Mouse (Mus musculus) megakaryocyte, adult 5-6 weeks (primary cell): ENCODE measurements around the gene Zfp114. TPM values are rescaled to one million over a fixed set of nuclear protein-coding genes. Genes with fewer than 3 reads are reported as not detected.
A peak's percentile ranks its signal among the peaks of the same experiment; 100 is the strongest.

Experiments
- ATAC-seq: 2 replicates; pipeline ENCODE4 v1.8.0; 2016; ENCODE audit warnings: mild to moderate bottlenecking, inconsistent platforms; ENCODE audit not compliant: poor library complexity, severe bottlenecking
- total RNA-seq, 2 experiments: library from RNA; stranded (forward) in 1 of 2; stranded (reverse) in 1 of 2; fragments of 153-499, 151-499 nt in 1 of 2; fragments of 221-1000, 200-1000 nt in 1 of 2; gene quantifications; 2 replicates each; pipeline versions ENCODE4 v1.2.3 to v1.2.4; 2015 to 2017

The Zfp114 gene
- total RNA-seq (2015): 0.71 and 0.80 TPM in 2 replicates
- total RNA-seq (2017): 0.11 and 0.65 TPM in 2 replicates

- ATAC-seq: peak; percentile 83
These were observed at the start of gene Zfp114 for GRCm38 (mm10) chr7:24174618-24175336. Gene Zfp114, plus strand, starts transcription at chr7:24175060.

DNA sequence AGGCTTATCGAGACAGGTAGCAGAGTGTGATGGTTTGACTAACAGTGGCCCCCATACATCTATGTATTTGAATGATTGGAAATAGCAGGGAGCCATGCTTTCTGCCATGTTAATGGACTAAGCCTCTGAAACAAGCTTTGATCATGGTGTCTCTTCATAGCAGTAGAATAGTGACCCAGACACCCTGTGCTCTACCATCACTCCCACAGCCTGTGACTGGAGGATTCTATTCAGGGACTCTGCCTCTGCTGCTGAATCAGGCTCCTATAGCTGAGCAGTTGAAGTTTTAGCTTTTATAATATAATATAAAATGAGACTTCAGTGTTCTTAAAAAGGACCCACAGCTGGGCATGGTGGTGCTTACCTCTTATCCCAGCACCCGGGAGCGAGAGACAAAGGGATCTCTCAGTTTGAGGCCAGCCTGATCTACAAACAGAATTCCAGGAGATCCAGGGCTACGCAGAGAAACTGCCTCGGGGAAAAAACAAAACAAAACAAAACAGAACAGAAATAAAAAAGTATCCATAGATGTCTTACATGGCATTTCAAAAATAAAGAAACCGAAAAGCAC is 41.4 kb upstream of the Zfp114 start:
- ATAC-seq: no peak

DNA sequence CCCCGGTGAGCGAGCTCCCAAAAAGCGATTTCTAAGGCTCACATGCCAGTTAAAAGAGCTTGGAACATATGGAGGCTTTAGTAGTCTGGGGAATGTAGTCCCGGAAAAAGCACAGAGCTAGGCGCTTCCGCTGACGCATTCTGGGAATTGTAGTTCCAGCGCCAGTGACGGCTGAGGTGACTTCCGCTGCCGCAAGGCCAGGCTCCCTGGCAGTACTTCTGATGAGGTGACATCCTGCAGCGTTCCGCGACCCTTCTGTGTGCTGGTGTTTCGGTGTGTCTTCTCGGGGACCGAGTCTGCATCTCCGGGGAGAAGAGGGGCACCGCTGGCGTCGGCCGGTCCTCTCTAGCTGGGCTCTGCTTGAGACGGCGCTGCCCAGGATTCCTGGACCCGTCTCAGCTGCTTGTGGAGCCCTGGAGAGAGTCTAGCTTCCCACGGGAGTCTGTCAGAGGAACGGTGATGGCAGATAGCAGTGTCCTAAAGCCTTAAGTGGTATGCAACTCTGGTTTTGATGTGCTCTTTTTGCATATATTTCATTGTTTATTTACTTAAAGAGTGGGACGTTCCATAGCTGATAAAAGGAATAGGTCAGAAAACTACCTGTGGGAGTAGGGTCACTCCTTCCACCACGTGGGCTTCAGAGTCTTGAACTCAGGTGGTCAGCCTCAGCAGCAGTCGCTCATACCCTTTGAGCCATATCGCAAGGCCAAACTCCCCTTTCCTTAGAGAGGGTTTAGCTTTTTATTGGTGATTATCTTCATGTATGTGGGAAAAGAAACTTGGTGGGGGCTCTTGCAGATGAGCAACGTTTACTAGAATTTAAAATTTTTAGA is 40.6 kb upstream of the Zfp114 start, which contains the start of gene Zfp235:
Gene Zfp235, plus strand, starts transcription at position 174 of the 833 bp plus-strand sequence.
- ATAC-seq: peak; percentile 100

GRCm38 (mm10) chr7:24142566-24142965 is 32.3 kb upstream of the Zfp114 start:
- ATAC-seq: peak; percentile 57; the same call in 1 of the 2 replicates

DNA sequence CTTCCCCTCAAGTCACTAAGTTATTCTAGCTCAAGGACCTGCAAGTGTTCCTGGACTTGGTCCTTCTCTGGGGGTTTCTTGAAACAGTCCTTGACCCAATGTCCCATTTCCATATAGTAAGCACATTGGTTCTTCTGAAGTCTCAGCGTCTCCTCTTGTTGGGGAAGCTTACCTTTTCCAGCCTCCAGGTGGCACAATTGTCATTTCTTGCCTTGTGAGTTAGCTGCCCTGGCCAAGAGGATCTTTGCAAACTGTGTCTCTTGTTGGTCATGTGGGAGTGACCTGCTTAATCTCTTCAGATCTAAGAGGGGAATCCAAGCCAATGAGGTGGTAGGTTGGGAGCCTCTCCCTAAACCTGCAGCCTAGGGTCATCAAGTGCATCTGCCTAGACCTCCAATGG is 21.6 kb upstream of the Zfp114 start:
- no peak for ATAC-seq

DNA sequence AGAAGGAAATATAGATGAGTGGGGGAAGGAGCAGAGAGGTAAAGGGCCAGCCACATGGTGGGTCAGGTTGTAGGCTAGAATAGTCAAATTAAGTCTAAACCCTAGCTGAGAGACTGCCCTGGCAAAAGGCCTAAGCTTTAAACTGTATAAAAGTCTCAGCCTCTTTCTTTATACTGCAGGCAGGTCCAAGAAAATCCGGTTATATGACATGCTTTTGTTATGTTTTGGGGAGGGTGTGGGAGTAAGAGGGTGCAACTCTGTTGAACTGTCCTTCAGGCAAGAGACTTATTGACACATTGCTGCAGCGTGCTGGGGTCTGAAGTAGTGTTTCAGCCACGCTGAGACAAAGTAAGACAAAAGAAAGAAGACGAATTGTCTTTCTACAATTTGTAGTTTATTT is 2.7 kb upstream of the Zfp114 start:
- ATAC-seq: no peak

DNA sequence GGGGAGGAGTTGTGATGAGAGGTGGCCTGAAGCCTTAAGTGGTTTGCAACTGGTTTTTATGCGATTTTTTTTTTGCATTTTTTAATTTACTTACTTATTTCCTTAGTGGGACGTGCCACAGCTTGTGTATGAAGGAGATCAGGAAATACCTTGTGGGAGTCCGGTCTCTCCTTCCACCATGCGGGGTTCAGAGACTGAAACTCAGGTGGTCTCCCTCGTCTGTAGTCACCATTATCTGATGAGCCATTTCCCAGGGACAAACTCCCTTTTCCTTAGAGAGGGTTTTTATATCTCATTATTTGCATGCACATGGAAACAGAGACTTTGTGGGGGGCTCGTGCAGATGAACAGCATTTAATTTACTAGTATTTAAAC is 464 bp downstream of the Zfp114 start:
- no peak for ATAC-seq

GRCm38 (mm10) chr7:24187611-24188010 is 12.8 kb downstream of the Zfp114 start:
- ATAC-seq: no peak

DNA sequence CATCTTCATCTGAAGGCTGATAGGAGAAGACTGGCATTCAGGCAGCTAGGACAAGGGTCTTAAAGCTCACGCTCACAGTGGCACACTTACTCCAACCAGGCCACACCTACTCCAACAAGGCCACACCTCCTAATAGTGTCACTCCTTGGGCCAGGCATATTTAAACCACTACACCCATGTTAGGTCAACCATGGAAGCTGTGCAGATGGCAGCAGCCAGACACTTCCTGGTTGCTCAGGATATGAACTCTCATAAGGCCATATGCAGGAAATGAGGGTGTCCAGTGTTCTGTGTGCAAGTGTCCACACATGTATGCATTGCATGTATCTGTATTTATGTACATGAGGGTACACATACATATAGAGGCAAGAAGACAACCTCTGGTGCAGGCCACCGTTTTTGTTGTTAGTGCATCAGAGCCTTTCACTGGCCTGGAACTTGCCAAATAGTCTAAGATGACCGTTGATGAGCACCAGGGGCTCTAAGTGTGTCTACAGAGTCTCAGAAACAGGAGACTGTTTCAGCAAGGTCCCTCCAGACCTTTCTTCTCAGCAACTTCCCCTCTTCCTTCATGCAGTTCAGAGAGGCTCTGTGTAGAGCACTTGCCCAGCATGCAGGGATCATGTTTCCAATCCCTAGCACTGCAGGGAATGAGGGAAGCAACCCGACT is 14.2 kb downstream of the Zfp114 start:
- ATAC-seq: peak; percentile 21; the same call in 1 of the 2 replicates

GRCm38 (mm10) chr7:24189571-24189944 is 14.7 kb downstream of the Zfp114 start:
- peak; percentile 47 for ATAC-seq

GRCm38 (mm10) chr7:24191361-24191760 is 16.5 kb downstream of the Zfp114 start:
- ATAC-seq: no peak

DNA sequence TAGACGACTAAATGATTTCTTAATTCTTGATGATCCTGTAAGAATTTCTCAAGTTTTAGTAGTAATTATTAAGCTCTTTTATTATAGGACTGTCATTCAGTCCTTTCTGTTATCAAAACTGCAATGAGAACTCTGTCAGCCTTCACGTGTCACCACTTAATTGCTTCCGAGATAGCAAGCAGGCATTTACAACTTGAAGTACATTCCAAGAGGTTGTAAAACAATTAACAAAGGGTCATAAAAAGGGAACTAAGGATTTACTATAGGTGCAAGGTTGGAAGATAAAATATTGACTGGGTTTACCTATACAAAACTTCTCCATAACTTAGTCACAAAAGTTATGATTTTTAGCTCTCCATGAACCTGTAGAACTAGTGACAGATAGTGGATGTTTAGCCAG is 18.3 kb downstream of the Zfp114 start:
- no peak for ATAC-seq

- no peak for ATAC-seq
These were observed 22.1 kb downstream of the Zfp114 start for GRCm38 (mm10) chr7:24196961-24197360.

GRCm38 (mm10) chr7:24207488-24208261 is 32.8 kb downstream of the Zfp114 start:
- ATAC-seq: peak; percentile 89

GRCm38 (mm10) chr7:24208282-24208886 is 33.5 kb downstream of the Zfp114 start:
- ATAC-seq: no peak

GRCm38 (mm10) chr7:24210296-24210695 is 35.4 kb downstream of the Zfp114 start:
- ATAC-seq: no peak

DNA sequence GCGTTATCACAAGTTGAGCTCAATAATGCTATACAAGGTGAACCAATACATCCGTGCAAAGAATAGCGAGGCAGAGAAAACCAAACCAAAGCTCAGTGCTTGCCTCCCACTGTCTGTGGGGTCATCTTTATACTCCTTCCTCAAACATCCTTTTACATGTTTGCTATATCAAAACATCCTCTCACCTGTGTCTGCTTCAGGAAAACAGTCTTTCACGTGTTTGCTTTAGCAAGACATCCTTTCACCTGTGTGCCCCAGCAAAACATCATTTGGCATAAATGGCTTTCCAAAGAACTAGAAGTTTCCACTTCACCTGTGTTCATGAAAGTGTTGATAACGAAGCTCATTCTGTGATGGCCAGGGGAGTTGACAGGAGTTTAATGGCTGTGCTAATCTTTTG is 36.5 kb downstream of the Zfp114 start, which contains the start of gene Zfp111:
Gene Zfp111, minus strand, starts transcription at position 101 of the 400 bp plus-strand sequence.
- ATAC-seq: no peak
